Mouse (Mus musculus): Measurements from ENCODE around the gene Vti1b.

DNA sequence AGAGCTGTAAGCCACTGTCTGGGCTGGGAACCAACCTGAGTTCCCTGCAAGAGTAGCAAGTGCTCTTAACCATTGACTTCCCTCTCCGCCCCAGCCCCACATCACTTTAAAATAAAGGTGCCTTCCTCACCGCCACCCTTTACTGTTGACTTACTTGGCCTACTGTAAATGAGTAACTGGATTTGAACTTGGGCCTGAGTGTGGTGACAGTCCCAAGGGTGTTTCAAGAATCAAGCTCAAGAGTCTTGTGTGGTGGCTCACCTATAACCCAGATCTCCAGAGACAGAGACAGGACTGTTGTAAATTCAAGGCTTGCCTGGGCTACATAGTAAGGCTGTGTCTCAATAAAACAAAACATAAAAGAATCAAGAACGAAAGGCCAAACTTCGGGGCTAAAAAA lies 53.5 kb downstream of the Vti1b start:
- TF ChIP-seq CTCF (IDR thresholded peaks at IDR 0.05; ENCODE audit: borderline replicate concordance, control insufficient read depth, extremely low read depth, insufficient read depth, low read length, poor library complexity) (no peak), POLR2A (IDR thresholded peaks at IDR 0.05; ENCODE audit: control insufficient read depth, extremely low read depth, insufficient read depth, low read length, poor library complexity) (no peak)

Measured in thymus, adult 2 months (tissue).